Mouse (Mus musculus) heart, embryonic 11.5 days (tissue): ENCODE results near the gene Trappc11. TPM values are rescaled to one million over a fixed set of nuclear protein-coding genes. Genes with fewer than 3 reads are reported as not detected.

Experiments
- ATAC-seq: fragments of 200-750 bp; cut with Nextera tagmentation; replicated peaks from 2 replicates; pipeline ENCODE4 v1.8.0; 2017; ENCODE audit warnings: moderate library complexity; ENCODE audit not compliant: insufficient number of reproducible peaks, low FRiP score, low TSS enrichment
- H3K27ac ChIP-seq: fragments of 300-500 bp; sonication (generic); 2 replicates; pipeline ENCODE4 v1.5.1; 2014; ENCODE audit warnings: mild to moderate bottlenecking, low read depth, low read length
- H3K27me3 ChIP-seq: fragments of 300-500 bp; sonication (generic); 2 replicates; pipeline ENCODE4 v1.6.1; 2014; ENCODE audit warnings: mild to moderate bottlenecking, low read length, mixed read lengths; ENCODE audit not compliant: control insufficient read depth, insufficient read depth
- H3K36me3 ChIP-seq: fragments of 300-500 bp; sonication (generic); 2 replicates; pipeline ENCODE4 v1.6.1; 2014; ENCODE audit warnings: mild to moderate bottlenecking, low read length, moderate library complexity, mixed read lengths; ENCODE audit not compliant: control insufficient read depth, insufficient read depth
- H3K4me1 ChIP-seq: fragments of 300-500 bp; sonication (generic); 2 replicates; pipeline ENCODE4 v1.6.1; 2014; ENCODE audit warnings: low read length; ENCODE audit not compliant: control insufficient read depth, insufficient read depth
- H3K4me2 ChIP-seq: fragments of 300-500 bp; sonication (generic); 2 replicates; pipeline ENCODE4 v1.6.1; 2014; ENCODE audit warnings: mild to moderate bottlenecking, moderate library complexity
- H3K4me3 ChIP-seq: fragments of 300-500 bp; sonication (generic); 2 replicates; pipeline ENCODE4 v1.5.1; 2014; ENCODE audit warnings: low read depth, low read length
- H3K9ac ChIP-seq: fragments of 300-500 bp; sonication (generic); 2 replicates; pipeline ENCODE4 v1.6.1; 2014; ENCODE audit warnings: mild to moderate bottlenecking, low read depth, low read length, moderate library complexity
- H3K9me3 ChIP-seq: fragments of 300-500 bp; sonication (generic); replicated peaks from 2 replicates; pipeline ENCODE4 v1.6.1; 2016; ENCODE audit warnings: low read length; ENCODE audit not compliant: control insufficient read depth
- WGBS: fragments of 180-500 bp; shearing (Covaris S2); extraction: QIAGEN DNeasy Blood & Tissue Kit; methylation state at CpG from one replicate; pipeline ENCODE4 v1.1.7; 2014; ENCODE audit not compliant: insufficient replicate concordance; 5-methylcytosine and 5-hydroxymethylcytosine counted together
- polyA plus RNA-seq: library from polyadenylated mRNA; unstranded; fragments of >200 nt; fragmentation: Nextera tagmentation; extraction: Ambion mirVana; gene quantifications from 2 replicates; pipeline ENCODE4 v1.2.1, GENCODE M21; 2014

Gene Trappc11
- polyA plus RNA-seq, 1 experiment from 2014 or later, result 25.1 TPM

GRCm38 (mm10) chr8:47505431-47505830, 27.8 kb downstream of the Trappc11 start:
- H3K27me3 ChIP-seq, result no peaks in the 10 kb centered on the region
- 90% methylated on average over 12 of the region's 12 CpGs for WGBS
- no peaks in the 10 kb centered on the region for H3K4me1 ChIP-seq
- no peak overlapping the region for H3K4me3 ChIP-seq
- peaks cover 21% of the 10 kb centered on the region for H3K36me3 ChIP-seq
- H3K9me3 ChIP-seq, result no peaks in the 10 kb centered on the region
- H3K27ac ChIP-seq, result no peak overlapping the region
- ATAC-seq, result no peak
- no peak overlapping the region for H3K9ac ChIP-seq
- no peak overlapping the region for H3K4me2 ChIP-seq

DNA sequence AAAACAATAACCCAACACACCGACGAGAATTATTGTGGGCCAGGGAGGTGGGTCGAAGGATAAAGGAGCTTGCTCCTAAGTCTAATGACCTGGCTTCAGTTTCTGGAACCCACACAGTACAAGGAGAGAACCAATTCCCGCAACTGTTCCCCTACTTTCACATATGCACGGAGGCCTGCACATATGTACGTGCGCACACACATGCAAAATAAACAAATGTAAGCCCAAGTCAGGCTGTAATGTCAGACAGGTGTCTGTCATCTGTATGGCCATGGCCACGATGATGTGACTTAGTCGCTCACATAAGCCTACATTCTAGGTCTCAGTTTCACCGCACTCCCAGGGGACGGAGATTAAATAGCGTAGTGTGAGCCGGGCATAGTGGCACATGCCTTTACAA, 30.7 kb downstream of the Trappc11 start:
- WGBS, result 91% methylated on average over 13 of the region's 13 CpGs
- H3K4me3 ChIP-seq, result no peak overlapping the region
- H3K4me2 ChIP-seq, result no peak overlapping the region
- peaks cover 25% of the 10 kb centered on the region for H3K36me3 ChIP-seq
- H3K27me3 ChIP-seq, result no peaks in the 10 kb centered on the region
- no peak overlapping the region for H3K9ac ChIP-seq
- no peaks in the 10 kb centered on the region for H3K4me1 ChIP-seq
- no peaks in the 10 kb centered on the region for H3K9me3 ChIP-seq
- no peak overlapping the region for H3K27ac ChIP-seq
- no peak for ATAC-seq

DNA sequence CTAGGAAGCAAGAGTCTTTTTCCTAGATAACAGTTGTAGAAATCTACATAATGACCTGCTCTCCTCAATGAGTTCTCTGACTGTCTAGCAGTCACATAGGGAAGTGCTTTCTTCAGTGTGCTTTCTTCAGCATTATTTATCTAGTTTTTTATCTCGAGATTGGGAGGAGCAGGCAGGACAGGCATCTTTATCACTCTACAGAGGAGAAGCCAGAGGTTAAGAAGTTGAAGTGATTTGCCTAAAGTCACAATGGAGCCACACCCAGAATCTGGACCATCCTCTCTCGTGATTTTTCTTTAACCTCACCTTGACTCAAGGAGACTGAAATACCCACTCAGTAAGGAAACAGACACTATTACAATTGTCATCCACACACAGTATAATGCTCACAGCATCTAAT, 31.3 kb downstream of the Trappc11 start:
- WGBS, result 61% methylated on average over 2 of the region's 2 CpGs
- H3K4me2 ChIP-seq, result no peak overlapping the region
- peaks cover 25% of the 10 kb centered on the region for H3K36me3 ChIP-seq

GRCm38 (mm10) chr8:47495428-47495827, 37.8 kb downstream of the Trappc11 start:
- H3K9me3 ChIP-seq, result no peaks in the 10 kb centered on the region
- H3K4me2 ChIP-seq, result no peak overlapping the region
- H3K4me1 ChIP-seq, result no peaks in the 10 kb centered on the region
- no peak overlapping the region for H3K27ac ChIP-seq
- H3K36me3 ChIP-seq, result peaks cover 22% of the 10 kb centered on the region
- no peak for ATAC-seq
- WGBS, result 66% methylated on average over 6 of the region's 6 CpGs
- no peaks in the 10 kb centered on the region for H3K27me3 ChIP-seq
- no peak overlapping the region for H3K9ac ChIP-seq
- no peak overlapping the region for H3K4me3 ChIP-seq

More for the DNA sequence above, 31.3 kb downstream of the Trappc11 start:
- Histone ChIP-seq H3K9ac (no peak overlapping the region), H3K27ac (no peak overlapping the region), H3K27me3 (no peaks in the 10 kb centered on the region), H3K4me3 (no peak overlapping the region), H3K9me3 (no peaks in the 10 kb centered on the region), H3K4me1 (no peaks in the 10 kb centered on the region)
- ATAC-seq, result no peak

- Histone ChIP-seq H3K4me1 (no peaks in the 10 kb centered on the region), H3K9me3 (no peaks in the 10 kb centered on the region), H3K4me2 (no peak overlapping the region), H3K27ac (no peak overlapping the region), H3K27me3 (no peaks in the 10 kb centered on the region), H3K9ac (no peak overlapping the region), H3K36me3 (peaks cover 22% of the 10 kb centered on the region), H3K4me3 (no peak overlapping the region)
- 87% methylated on average over 12 of the region's 12 CpGs for WGBS
- ATAC-seq, result no peak
These were observed 38.6 kb downstream of the Trappc11 start for GRCm38 (mm10) chr8:47494602-47495153.

DNA sequence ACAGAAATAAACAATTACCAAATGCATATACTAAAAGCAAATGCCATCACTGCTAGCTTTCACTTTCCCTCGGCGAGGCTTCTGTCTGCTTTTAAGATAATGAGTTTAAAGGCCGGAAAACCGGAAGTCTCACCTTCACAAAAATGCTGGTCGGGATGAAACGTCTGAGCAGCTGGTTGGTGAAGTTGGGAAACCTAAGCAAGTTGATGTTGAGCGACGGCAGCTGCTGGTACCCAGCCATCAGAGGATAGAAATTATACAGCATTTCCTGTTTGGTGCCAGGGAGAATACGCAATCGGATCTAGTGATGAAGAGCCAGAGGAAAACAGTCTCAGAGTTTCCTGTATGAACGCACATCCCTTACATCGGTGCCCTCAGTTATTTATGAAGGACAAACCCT, 40.2 kb downstream of the Trappc11 start:
- H3K9me3 ChIP-seq, result no peaks in the 10 kb centered on the region
- no peak overlapping the region for H3K27ac ChIP-seq
- H3K27me3 ChIP-seq, result no peaks in the 10 kb centered on the region
- ATAC-seq, result no peak
- 91% methylated on average over 12 of the region's 12 CpGs for WGBS
- no peak overlapping the region for H3K9ac ChIP-seq
- H3K36me3 ChIP-seq, result peaks cover 25% of the 10 kb centered on the region
- H3K4me1 ChIP-seq, result no peaks in the 10 kb centered on the region
- H3K4me2 ChIP-seq, result no peak overlapping the region
- H3K4me3 ChIP-seq, result no peak overlapping the region

DNA sequence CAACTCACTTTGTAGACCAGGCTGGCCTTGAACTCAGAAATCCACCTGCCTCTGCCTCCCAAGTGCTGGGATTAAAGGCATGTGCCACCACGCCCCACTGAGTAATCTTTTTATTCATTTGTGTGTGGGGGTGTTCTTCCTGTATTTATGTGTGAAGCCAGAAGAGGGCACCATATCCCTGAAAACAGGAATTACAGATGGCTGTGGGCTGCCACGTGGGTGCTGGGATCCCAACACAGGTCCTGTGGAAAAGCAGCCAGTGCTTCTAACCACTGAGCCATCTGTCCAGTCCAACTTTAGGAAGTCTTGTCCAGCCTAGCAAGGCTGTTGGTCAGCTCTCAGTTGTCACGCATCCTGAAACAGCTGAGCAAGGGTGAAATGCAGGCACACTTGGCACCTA, 46.0 kb downstream of the Trappc11 start:
- no peaks in the 10 kb centered on the region for H3K4me1 ChIP-seq
- H3K9ac ChIP-seq, result no peak overlapping the region
- H3K27ac ChIP-seq, result no peak overlapping the region
- 91% methylated on average over 3 of the region's 3 CpGs for WGBS
- H3K36me3 ChIP-seq, result peaks cover 22% of the 10 kb centered on the region
- no peak for ATAC-seq
- no peak overlapping the region for H3K4me3 ChIP-seq
- peaks cover 5% of the 10 kb centered on the region; the same call in 1 of the 2 replicates for H3K9me3 ChIP-seq
- no peak overlapping the region for H3K4me2 ChIP-seq
- H3K27me3 ChIP-seq, result no peaks in the 10 kb centered on the region

- Histone ChIP-seq H3K9ac (no peak overlapping the region), H3K4me1 (no peaks in the 10 kb centered on the region)
- 80% methylated on average over 12 of the region's 12 CpGs for WGBS
These were observed 50.8 kb downstream of the Trappc11 start for GRCm38 (mm10) chr8:47482354-47483071.

DNA sequence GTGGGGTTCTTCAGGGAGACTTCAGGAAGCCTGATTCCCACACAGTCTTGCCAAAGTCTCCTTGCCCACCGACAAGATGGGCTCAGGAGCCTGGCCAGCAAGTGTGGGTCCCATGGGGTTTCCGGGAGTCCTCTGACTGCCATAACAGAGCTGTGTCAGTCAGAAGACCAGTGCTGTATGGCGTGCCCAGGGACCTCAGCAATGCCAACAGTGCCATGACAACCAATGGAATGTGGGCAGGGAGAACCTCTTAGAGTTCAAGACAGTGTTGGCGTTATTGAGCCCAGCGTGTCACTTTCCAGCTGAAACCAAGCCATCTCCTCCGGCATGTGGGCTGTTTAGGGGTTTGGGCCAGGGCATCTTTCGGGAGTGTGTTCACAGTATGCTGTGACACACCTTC, 53.2 kb downstream of the Trappc11 start:
- Histone ChIP-seq H3K4me3 (no peak overlapping the region), H3K9ac (no peak overlapping the region), H3K9me3 (no peaks in the 10 kb centered on the region), H3K4me1 (no peaks in the 10 kb centered on the region), H3K27ac (no peak overlapping the region), H3K27me3 (no peaks in the 10 kb centered on the region), H3K4me2 (no peak overlapping the region), H3K36me3 (no peaks in the 10 kb centered on the region)
- WGBS, result 88% methylated on average over 7 of the region's 7 CpGs
- ATAC-seq, result no peak

More at GRCm38 (mm10) chr8:47482354-47483071, 50.8 kb downstream of the Trappc11 start:
- no peak for ATAC-seq
- Histone ChIP-seq H3K27ac (no peak overlapping the region), H3K36me3 (peaks cover 3% of the 10 kb centered on the region), H3K9me3 (peaks cover 3% of the 10 kb centered on the region; the same call in 1 of the 2 replicates), H3K4me2 (no peak overlapping the region), H3K4me3 (no peak overlapping the region), H3K27me3 (no peaks in the 10 kb centered on the region)
